Mouse (Mus musculus): ENCODE data around the gene Prune1.

Gene Prune1

GRCm38 (mm10) chr3:95281216-95282126, at the start of gene Prune1, which contains the start of gene Mindy1:
Prune1 (minus strand) TSS chr3:95282076.
Mindy1 (plus strand) TSS chr3:95281345.
- peak; percentile 99 for DNase-seq (ENCODE audit: low spot score)

- DNase-seq (ENCODE audit: low spot score) = no peak
These were observed 49.7 kb upstream of the Prune1 start for GRCm38 (mm10) chr3:95331528-95331927.

GRCm38 (mm10) chr3:95328803-95329404, 47.0 kb upstream of the Prune1 start:
- DNase-seq (ENCODE audit: low spot score) = no peak

GRCm38 (mm10) chr3:95324454-95325144, 42.7 kb upstream of the Prune1 start:
- peak; percentile 27 for DNase-seq (ENCODE audit: low spot score)

- DNase-seq (ENCODE audit: low spot score) = no peak
These were observed 41.6 kb upstream of the Prune1 start for GRCm38 (mm10) chr3:95323429-95323828.

GRCm38 (mm10) chr3:95319701-95320625, 38.1 kb upstream of the Prune1 start:
- DNase-seq (ENCODE audit: low spot score) = no peak

GRCm38 (mm10) chr3:95319110-95319509, 37.2 kb upstream of the Prune1 start:
- no peak for DNase-seq (ENCODE audit: low spot score)

- DNase-seq (ENCODE audit: low spot score) = peak; percentile 90
These were observed 36.7 kb upstream of the Prune1 start for GRCm38 (mm10) chr3:95318548-95318947.

GRCm38 (mm10) chr3:95317414-95318080, 35.7 kb upstream of the Prune1 start:
- peak; percentile 84 for DNase-seq (ENCODE audit: low spot score)

GRCm38 (mm10) chr3:95315844-95316550, 34.1 kb upstream of the Prune1 start:
- no peak for DNase-seq (ENCODE audit: low spot score)

GRCm38 (mm10) chr3:95315094-95315843, 33.4 kb upstream of the Prune1 start:
- DNase-seq (ENCODE audit: low spot score) = peak; percentile 93

- DNase-seq (ENCODE audit: low spot score) = no peak
These were observed 32.7 kb upstream of the Prune1 start, which contains the start of gene Cers2 for GRCm38 (mm10) chr3:95314486-95315093. Cers2 (plus strand) TSS chr3:95314791.

GRCm38 (mm10) chr3:95314075-95314474, 32.2 kb upstream of the Prune1 start:
- DNase-seq (ENCODE audit: low spot score) = no peak

- no peak for DNase-seq (ENCODE audit: low spot score)
These were observed 31.6 kb upstream of the Prune1 start for GRCm38 (mm10) chr3:95313476-95313875.

GRCm38 (mm10) chr3:95312623-95313022, 30.7 kb upstream of the Prune1 start:
- DNase-seq (ENCODE audit: low spot score) = peak; percentile 61

GRCm38 (mm10) chr3:95310968-95311882, 29.3 kb upstream of the Prune1 start:
- peak; percentile 83 for DNase-seq (ENCODE audit: low spot score)

GRCm38 (mm10) chr3:95310496-95310895, 28.6 kb upstream of the Prune1 start:
- no peak for DNase-seq (ENCODE audit: low spot score)

GRCm38 (mm10) chr3:95307100-95307499, 25.2 kb upstream of the Prune1 start, which contains the start of gene Anxa9:
Anxa9 (minus strand) TSS chr3:95307176.
- DNase-seq (ENCODE audit: low spot score) = no peak
